Mouse (Mus musculus): ENCODE measurements around the gene Ank2.

Ank2 gene

GRCm38 (mm10) chr3:127235271-127235670 is 263.9 kb downstream of the Ank2 start:
- DNase-seq (ENCODE audit: low spot score), result no peak

GRCm38 (mm10) chr3:127225799-127226730 is 273.1 kb downstream of the Ank2 start:
- DNase-seq (ENCODE audit: low spot score), result no peak

GRCm38 (mm10) chr3:127225167-127225798 is 273.9 kb downstream of the Ank2 start:
- no peak for DNase-seq (ENCODE audit: low spot score)

GRCm38 (mm10) chr3:127224315-127225166 is 274.6 kb downstream of the Ank2 start:
- DNase-seq (ENCODE audit: low spot score), result no peak

- DNase-seq (ENCODE audit: low spot score), result no peak
Observed at GRCm38 (mm10) chr3:127222086-127222485, 277.1 kb downstream of the Ank2 start.

DNA sequence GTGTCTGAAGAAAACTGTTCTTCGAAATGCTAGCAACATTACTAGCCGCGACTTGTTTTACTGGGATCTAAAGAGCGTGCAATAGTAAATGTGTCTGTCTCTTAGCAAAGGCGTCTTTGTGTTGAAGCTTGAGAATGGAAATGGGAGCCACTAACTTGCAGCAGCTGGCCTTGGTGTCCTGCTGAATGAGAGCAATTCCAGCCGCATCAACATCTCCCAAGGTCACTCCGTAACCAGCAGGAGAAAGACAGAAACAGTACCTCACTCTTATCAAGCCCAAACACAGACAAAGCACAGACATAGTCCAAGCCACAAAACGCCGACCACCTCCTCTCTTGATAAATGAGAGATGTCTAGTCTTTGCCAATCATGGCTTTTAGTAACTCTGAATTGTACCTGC is 278.3 kb downstream of the Ank2 start:
- DNase-seq (ENCODE audit: low spot score), result no peak

- DNase-seq (ENCODE audit: low spot score), result no peak
Observed at GRCm38 (mm10) chr3:127213534-127213933, 285.6 kb downstream of the Ank2 start.

GRCm38 (mm10) chr3:127211119-127211518 is 288.0 kb downstream of the Ank2 start:
- no peak for DNase-seq (ENCODE audit: low spot score)

DNA sequence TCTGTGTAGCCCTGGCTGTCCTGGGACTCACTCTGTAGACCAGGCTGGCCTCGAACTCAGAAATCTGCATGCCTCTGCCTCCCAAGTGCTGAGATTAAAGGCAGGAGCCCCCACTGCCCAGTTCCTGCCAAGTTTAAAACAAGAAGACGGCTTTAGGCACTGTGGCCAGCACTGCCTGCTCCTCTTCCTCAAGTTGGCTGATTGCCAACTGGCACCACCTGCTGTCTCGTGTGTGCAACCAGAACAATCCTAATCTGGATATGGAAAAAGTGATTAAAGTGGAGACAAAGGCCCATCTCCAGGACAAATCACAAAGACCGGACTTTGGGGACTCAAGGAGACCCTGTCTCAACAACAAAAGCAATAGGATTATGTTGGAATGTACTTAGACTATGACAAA is 288.6 kb downstream of the Ank2 start:
- no peak for DNase-seq (ENCODE audit: low spot score)

- no peak for DNase-seq (ENCODE audit: low spot score)
Observed at GRCm38 (mm10) chr3:127208871-127209270, 290.3 kb downstream of the Ank2 start.

DNA sequence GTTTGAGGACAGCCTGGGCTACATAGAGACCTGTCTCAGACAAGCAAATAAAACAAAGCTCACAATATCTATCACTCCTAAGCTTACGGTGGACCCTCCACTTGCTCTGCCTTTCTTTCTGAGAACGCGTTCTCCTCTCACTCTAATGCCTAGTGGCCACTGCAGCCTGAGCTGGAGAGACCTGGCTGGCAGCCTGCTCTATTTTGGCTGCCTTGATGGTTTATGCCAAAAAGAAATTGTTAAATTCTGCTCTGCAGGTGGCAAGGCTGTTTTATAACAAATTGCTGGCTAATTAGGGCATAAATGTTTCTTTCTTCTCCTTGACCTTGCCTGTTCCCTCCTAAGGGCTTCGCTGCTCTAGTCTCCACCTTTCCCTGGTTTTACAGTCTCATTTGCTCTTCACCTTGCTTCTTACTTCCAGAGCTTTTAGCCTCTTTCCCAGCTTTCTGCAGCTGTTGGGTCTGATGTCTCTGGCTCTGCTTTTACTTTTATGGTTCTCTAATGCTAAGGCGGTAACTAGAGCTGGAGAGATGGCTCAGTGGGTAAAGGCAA is 293.2 kb downstream of the Ank2 start:
- DNase-seq (ENCODE audit: low spot score), result no peak

DNA sequence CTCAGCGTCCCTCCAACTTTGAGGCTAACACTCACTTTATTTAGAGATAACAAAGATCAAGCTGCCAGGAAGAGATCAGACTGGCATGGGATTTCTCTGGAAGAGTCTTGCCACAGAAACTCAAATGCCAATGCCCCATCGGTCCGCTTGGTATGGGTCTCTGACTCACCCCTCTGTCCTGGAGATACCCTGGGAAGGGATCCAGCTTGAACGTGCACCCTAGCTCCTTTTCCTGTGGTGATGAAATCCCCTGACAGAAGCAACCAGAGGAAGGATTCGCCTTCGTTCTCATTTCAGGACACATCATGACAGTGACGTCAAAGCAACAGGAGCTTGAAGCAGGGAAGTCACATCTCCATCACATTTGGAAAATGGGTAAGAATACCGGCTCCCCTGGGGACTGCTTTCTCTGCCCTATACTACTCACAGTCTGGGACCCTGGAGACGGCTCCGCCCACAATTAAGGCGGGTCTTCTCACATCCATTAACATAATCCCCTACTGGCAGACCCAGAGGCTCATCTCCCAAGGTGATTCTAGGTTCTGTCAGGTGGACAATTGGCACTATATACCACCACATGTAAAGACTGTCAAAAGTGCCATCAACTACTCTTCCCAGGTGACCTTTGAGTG is 296.6 kb downstream of the Ank2 start:
- DNase-seq (ENCODE audit: low spot score), result no peak

GRCm38 (mm10) chr3:127200789-127201188 is 298.4 kb downstream of the Ank2 start:
- DNase-seq (ENCODE audit: low spot score), result no peak

DNA sequence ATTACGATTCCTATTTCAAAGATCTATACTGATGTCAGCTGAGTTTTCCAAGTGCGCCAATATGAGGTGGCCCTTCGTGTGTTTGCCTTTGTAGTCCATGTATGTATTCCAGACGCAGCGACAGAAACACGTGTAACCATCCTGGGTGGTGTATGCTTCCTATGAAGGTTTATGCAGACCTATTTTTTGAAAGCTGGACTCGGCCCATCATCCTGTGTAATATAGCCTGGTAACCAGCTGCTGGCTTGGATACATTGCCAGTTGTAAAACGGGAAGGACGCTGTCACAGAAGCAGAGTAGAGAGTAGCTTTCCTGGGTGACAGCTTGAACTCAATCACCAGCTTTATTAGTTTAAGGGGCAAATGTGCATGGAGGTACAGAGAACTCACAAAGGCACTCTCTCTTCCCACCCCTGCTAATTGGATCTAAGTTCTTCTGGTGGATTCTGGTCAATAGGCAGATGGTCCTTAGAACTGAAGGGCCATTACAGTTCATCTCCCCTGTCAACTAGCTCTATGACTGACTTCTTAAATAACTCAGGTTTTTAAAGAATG is 300.0 kb downstream of the Ank2 start:
- DNase-seq (ENCODE audit: low spot score), result no peak

GRCm38 (mm10) chr3:127198656-127199055 is 300.5 kb downstream of the Ank2 start:
- no peak for DNase-seq (ENCODE audit: low spot score)

- no peak for DNase-seq (ENCODE audit: low spot score)
Observed at GRCm38 (mm10) chr3:127188789-127189128, 310.4 kb downstream of the Ank2 start.

DNA sequence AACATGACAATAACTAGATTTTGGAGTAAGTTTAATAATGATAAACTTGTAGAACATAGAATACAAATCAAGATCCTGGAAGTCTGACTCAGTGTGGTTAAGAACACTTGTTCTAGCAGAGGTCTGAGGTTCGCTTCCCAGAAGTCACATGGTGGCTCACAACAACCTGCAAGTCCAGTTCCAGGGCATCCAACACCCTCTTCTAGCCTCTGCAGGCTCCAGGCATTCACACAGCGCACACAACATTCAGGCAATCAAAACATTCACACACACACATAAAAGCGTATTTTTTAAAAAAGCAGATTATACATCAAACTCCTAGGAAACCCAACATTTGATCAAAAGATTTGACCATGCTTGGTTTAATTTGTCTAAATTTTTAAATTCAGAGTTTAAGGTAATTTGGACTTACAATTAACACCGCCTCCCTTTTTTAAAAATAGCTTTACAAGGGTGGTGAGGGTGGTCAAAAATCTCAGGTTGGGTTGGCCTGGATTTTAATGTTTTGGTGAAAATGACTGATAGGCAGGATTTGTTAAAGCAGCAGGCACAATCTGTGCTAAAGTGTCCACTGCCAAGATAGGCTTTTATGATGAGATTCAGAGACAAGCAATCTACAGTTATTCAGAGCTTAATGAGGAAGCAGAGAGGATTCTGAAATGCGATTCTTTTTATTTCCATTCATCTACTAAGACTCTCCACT is 310.9 kb downstream of the Ank2 start:
- DNase-seq (ENCODE audit: low spot score), result no peak

GRCm38 (mm10) chr3:127187081-127187480 is 312.1 kb downstream of the Ank2 start:
- DNase-seq (ENCODE audit: low spot score), result no peak

DNA sequence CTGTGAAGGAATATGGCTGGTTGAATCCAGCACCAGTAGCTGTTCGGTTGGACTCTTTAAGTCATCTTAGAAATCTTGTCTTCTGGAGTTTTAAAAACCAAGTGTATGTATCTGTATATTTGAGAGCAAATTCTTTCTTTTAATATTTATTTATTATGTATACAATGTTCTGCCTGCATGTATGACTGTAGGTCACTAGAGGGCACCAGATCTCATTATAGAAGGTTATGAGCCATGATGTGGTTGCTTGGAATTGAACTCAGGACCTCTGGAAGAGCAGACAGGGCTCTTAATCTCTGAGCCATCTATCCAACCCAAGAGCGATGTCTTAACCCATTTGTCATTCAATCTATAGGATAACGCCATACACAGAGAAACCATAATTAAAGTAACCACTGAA is 312.9 kb downstream of the Ank2 start:
- DNase-seq (ENCODE audit: low spot score), result no peak

DNA sequence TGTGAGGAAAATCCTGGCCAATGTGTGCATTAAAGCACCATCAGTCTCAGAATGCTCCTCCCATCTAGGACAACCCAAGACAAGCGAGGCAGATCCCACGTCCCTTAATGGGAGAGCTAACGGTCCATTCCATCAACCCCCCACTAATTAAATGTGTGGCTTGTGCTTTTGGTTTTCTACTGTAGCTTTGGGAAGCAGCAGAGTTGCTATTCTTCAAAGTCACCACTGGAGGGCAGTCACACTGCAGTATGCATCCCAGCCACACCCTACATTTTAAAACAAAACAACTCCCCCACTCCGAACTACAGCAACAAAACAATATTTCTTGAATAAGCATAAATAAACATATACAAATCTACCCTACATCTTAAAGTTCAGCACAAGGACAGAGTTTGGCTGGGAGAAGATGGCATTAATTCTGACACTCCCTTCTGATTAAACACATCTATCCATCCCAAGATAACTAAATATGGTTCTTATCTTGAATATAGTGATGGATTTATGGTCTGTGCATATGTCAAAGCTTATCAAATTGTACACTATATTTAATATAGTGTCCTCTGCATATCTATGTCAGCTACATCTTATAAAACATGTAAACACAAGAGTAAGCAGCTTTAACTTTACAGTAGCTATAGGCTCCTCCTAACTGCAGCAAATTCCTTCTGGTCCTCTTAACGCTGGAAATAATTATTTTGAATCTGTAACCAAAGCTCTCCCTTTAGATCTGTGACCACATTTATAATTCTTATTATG is 315.0 kb downstream of the Ank2 start:
- DNase-seq (ENCODE audit: low spot score), result no peak
